Mouse (Mus musculus) layer of hippocampus, adult 9-11 months (tissue): Measurements from ENCODE around the gene Myo15.
A peak's percentile ranks its signal among the peaks of the same experiment; 100 is the strongest.
"Not testable (repeated sequence)": the region's sequence is repeated elsewhere in the genome, so short reads cannot be mapped to it uniquely, and the experiment has no call there.

Experiments used
- DNase-seq: peaks from one replicate; pipeline ENCODE4 v3.0.0; 2022

Myo15 gene

DNA sequence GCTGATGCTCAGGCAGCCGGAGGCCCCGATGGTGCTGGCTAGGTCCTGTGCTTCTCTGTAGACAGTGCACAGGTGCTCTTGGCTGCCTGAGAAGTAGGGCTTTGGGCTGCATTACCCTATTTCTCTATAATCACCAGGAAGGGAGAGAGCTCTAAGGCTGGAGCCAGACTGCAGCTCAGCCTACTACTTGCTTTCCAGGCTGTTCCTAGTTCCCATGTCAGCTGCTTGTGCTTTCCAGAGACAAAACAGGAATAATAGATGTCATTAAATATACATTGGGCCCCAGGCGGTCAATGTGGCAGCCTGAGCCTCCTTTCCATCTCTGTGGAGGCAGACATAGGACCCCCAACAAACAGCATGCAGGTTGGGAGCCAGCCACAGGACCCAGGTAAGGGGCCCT, at the start of gene Myo15:
Myo15 (plus strand) TSS at position 301 of the 400 bp plus-strand sequence.
- no peak for DNase-seq

- no peak for DNase-seq
Measured at GRCm38 (mm10) chr11:60422046-60422668, 47.0 kb upstream of the Myo15 start.

GRCm38 (mm10) chr11:60423006-60423405, 46.1 kb upstream of the Myo15 start:
- no peak for DNase-seq

- DNase-seq, result no peak
Measured at GRCm38 (mm10) chr11:60426417-60426816, 42.7 kb upstream of the Myo15 start.

DNA sequence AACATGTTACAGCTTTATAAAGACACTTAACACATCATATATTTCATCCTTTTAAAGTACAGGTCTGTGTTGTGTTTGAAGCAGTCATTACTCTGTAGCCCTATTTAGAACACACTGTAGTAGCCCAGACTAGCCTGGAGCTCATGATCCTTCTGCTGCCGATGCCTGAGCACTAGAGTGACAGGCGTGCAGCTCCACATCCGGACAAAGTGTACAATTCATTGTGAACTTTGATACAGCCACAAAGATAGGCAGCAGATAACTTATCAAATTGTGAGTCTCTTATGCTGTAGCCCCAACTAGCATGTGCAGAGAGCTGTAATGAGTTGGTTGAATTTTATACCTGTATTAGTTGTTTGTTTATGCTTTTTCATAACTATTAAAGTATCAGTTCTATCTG, 41.5 kb upstream of the Myo15 start:
- DNase-seq, result no peak

DNA sequence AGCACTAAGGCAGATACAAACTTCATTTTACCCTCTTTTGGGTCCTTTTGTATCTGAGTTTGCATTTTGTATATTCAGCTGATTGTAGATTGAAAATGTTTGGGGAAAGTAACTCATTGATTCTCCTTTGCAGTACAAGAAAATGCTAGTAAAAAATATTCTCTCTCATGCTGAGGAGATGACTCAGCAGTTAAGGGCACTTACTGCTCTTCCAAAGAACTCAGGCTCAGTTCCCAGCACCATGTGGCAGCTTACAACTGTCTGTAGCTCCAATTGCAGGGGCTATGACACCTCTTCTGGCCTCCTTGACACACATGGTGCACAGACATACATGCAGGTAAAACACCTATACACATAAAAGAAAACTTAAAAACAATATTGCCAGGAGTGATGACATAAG, 35.6 kb upstream of the Myo15 start:
- no peak for DNase-seq

- DNase-seq, result no peak
Measured at GRCm38 (mm10) chr11:60435133-60435532, 34.0 kb upstream of the Myo15 start.

DNA sequence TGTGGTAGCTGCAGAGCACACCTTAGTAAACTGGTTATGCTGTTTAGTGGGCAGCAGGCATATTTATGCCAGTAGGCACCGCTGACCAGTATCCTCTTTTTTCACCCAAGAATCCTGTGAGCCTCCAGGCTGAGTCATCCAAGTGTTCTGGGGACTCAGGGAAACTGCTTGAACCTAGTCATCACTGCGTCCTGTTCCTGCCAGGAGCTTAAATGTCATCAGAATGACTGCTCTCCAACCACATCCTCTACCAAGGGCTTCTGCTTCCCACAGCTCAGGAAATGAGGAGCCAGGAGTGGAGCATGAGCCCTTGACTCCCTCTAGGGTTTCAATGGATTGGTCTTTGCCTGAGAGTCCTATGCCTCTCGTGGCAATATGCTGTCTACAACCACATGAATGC, 32.5 kb upstream of the Myo15 start:
- DNase-seq, result no peak

DNA sequence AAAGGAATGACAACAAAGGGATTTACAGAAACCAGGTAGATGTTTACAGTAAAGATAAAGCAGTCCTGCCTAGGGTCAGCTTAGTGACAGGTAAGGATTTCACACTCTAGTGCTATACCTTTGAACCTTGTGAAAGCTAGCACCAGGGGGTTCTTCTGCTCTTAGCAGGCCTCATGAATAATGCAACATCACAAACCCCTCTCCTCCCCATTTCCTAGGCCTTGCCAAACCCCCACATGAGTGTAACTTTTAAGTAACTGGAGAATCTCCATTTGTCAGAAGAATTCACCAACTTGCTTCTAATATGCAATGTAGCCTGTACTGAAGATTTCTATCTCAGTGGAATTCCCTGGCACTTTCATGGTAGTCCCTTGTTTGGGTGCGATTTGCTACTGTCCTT, 29.5 kb upstream of the Myo15 start:
- not testable (repeated sequence) for DNase-seq

DNA sequence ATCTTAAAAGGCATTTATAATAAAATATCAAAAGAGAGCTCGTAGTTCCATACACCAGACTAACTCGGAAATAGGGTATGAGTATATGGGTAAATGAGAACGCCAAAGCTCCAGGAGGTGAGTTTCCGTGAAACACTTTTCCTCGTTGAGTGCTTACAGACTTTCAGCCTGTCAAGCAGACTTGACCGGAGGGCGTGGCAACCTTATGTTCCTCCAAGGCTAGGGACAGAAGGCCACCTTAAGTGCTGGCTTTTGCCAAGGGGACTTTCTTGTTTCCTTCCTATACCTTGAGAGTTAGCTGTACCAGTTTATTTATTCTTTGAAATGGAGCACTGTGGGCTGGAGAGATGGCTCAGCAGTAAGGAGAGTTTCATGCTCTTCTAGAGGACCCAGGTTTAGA, 29.0 kb upstream of the Myo15 start:
- no peak for DNase-seq

DNA sequence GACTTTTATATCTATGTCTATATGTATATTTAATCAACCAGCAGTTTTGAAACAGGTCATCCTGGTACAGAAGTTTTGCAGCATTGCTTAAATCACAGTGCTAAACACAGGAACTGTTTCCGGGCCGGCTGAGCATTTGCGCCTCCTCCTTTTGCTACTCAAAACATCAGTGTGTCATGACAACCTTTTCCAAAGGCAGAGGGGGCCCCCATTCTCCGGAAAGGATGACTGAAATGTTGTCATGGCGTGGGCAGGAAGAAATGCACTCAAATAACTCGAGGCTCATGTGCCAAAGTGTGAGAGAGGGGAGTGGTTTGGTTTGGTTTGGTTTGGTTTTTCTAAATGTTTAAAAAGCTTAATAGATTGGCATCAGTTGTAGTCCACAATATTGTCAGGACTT, 26.2 kb upstream of the Myo15 start:
- DNase-seq, result peak; percentile 44

GRCm38 (mm10) chr11:60444007-60444406, 25.1 kb upstream of the Myo15 start:
- no peak for DNase-seq

- DNase-seq, result peak; percentile 80
Measured at GRCm38 (mm10) chr11:60454080-60454744, 14.9 kb upstream of the Myo15 start, which contains the start of gene Drg2. Gene Drg2 (plus strand): TSS chr11:60454591.

DNA sequence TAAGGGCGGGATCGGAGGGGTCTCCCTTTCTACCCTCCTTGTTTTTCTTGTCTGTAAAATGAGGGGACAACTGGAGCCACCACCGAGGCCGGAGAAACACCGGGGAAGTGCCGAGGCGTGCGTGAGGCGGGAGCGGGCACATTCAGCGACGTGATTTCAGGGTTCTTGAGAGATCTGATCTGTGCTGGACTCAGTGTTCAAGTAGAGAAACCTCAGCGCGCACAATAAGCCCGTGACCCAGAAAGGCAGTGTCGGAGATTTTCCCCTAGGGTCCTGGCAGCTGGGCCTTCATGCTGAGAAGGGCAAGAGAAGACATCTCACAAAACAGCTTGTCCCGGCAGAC, 14.4 kb upstream of the Myo15 start:
- no peak for DNase-seq

- no peak for DNase-seq
Measured at GRCm38 (mm10) chr11:60457973-60458372, 11.2 kb upstream of the Myo15 start.

DNA sequence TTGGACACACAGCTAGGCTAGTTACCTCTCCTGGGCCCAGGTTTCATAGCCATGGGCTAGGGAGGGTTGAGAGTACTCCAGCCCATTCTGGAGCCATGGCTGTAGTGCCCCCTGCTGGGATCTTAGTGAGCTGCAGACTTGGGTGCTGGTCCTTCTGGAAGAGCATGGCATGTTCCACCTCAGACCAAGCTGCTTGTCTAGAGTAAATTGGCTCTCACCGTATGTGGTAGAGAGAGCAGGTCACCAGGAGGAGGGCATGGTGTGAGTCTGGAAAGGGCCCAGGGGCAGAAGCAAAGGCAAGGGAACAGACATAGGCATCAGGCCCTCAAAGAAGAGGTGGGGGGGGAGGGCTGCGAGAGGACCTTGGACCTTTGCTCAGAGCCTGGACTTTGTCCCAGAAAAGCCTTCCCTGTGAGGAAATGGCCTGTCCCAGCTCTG, 3.2 kb upstream of the Myo15 start:
- no peak for DNase-seq

- DNase-seq, result no peak
Measured at GRCm38 (mm10) chr11:60470743-60471142, 1.6 kb downstream of the Myo15 start.

DNA sequence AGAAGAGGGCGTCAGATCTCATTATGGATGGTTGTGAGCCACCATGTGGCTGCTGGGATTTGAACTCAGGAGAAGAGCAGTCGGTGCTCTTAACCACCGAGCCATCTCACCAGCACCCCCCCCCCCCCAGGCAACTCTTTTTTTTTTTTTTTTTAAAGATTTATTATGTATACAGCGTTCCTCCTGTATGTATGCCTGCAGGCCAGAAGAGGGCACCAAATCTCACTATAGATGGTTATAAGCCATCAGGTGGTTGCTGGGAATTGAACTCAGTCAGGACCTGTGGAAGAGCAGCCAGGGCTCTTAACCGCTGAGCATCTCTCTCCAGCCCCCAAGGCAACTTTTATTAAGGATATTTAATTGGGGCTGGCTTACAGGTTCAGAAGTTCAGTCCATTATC, 5.4 kb downstream of the Myo15 start:
- no peak for DNase-seq

DNA sequence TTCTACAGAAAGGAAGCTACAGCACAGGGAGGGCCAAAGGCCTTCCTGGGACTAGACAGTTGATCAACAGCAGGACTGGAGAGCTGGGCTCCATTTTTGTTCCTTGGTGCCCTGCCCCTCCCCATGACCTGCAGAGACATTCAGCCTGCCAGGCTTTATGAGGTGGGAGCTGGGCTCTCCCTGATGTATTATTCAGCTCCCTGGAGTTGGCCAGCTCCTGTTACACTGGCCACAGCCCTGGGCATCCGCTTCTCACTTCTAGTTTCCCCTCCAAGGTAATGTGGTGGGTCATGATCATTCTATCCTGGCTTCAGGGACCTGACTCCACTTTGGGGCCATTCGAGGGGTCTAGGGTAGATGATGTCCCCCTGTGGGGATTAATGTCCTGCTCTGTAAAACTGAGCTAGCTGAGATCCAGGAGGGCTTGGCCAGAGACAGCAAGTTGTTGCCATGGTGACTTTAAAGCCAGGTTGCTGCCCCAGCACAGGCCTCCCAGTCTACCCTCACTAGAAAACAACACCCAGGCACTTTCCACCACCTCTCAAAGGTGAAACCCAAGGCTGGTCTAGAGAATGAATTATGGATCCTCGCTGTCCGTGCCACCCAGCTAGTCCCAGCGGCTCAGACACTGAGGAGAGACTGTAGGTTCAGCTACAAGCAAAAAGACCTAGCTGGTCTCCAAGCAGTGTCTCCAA, 6.7 kb downstream of the Myo15 start:
- no peak for DNase-seq

- no peak for DNase-seq
Measured at GRCm38 (mm10) chr11:60478121-60478520, 9.0 kb downstream of the Myo15 start.

DNA sequence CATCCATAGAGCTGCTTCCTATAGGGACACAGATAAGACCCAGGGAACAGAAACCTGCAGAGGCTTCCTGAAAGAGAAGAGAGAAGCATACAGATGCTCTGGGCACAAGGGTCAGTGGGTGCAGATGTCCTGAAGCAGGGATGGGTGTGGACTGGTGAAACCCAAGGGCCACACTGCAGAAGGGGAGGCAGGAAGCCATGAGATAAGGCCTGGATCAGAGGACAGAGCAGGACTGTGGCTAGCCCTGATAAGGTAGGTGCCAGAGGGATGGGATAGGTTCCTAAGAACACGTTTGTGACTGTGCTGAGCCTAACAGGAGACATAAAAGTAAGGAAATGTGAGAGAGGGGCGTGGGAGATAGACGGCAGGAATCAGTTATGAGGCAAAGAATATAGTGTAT, 17.1 kb downstream of the Myo15 start:
- DNase-seq, result no peak

DNA sequence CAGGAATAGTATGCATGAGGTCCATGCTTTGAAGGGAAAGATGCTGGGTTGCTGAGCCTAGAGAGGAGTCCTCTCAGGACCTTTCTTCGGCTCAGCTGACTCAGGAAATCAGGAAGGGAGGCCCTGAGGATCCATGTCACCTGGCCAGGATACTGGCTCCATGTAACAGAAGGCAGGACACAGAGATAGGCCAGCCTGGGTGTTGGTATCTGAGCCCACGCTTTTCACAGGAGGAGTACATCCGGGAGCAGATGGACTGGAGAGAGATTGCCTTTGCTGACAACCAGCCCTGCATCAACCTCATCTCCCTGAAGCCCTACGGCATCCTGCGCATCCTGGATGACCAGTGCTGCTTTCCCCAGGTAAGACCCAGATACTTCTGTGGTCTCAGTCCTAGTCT, 23.6 kb downstream of the Myo15 start:
- DNase-seq, result no peak

- no peak for DNase-seq
Measured at GRCm38 (mm10) chr11:60495692-60496091, 26.6 kb downstream of the Myo15 start.

DNA sequence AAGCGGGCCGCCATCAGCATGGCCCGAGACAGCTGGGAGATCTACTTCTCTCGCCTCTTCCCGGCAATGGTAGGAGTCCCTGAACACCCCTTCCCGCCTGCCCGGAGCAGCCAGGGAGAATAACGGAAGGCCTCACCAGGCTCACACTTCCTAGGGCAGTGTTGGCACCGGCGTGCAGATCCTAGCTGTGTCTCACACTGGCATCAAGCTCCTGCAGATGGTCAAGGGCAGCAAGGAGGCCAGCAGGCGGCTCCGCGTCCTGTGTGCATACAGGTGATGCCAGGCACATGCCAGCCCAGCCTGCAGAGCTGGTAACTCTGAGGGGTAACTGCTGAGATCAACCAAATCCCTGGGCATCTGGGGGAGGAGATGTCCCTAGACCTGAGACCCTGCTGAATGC, 38.1 kb downstream of the Myo15 start:
- DNase-seq, result no peak
